Mouse (Mus musculus) adrenal gland, adult 18-20 months (tissue): ENCODE measurements around the gene Vmn2r18. TPM values are rescaled to one million over a fixed set of nuclear protein-coding genes. Genes with fewer than 3 reads are reported as not detected.

Experiments used
- DNase-seq, 2 experiments: peaks; one replicate each; pipeline ENCODE4 v3.0.0; 2021 to 2022; ENCODE audit warnings: low spot score in 2 of 2
- long read RNA-seq, 2 experiments: library from polyadenylated mRNA; stranded (forward); transcript quantifications; one replicate each; pipeline ENCODE4 v2.0.0; 2021
- total RNA-seq, 2 experiments: library from RNA; stranded (reverse); gene quantifications; 1 replicate in 1 of 2; 2 replicates in 1 of 2; pipeline ENCODE4 v1.2.3; 2021

Gene Vmn2r18
- not detected for total RNA-seq
- long read RNA-seq, experiment 1 = 0 reads
- long read RNA-seq, experiment 2 = 0 reads

DNA sequence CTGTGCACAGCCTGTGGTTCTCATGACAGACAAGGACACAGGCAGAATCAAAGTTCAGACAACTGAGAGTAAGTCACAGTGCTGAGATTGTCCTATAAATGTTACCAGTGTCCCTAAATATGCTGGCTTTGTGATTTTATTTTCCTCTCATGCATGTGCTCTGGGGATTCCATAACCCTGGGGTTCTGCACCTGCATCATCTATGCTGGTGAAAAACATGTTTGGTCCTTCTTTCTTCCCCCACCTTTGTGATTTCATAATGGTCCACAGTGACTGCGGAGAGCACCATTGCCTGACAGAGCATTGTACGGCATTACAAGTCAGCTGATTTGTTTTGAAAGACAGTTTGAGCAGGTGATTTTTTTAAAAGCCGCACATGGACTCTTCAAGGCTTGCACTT, at the start of gene Vmn2r18:
TSS of gene Vmn2r18 (minus strand) at position 101 of the 400 bp plus-strand sequence.
- no peak for DNase-seq

DNA sequence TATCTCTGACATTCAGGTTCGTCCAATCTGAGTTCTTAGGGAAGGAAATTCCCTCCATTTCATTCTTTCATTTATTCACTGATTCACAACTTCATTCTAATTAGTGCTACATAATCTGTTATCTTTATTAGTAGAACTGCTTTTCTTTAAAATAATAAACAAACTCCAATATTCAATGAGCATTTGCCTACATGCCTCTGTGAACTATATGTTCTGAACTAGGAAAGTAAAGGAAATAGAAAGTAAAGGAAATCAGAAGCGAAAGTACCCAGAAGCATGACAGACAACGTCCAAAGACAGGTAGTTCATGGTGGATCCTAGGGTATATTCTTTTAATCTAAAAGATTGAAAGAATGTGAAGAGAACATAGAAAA, 45.6 kb upstream of the Vmn2r18 start:
- no peak for DNase-seq

DNA sequence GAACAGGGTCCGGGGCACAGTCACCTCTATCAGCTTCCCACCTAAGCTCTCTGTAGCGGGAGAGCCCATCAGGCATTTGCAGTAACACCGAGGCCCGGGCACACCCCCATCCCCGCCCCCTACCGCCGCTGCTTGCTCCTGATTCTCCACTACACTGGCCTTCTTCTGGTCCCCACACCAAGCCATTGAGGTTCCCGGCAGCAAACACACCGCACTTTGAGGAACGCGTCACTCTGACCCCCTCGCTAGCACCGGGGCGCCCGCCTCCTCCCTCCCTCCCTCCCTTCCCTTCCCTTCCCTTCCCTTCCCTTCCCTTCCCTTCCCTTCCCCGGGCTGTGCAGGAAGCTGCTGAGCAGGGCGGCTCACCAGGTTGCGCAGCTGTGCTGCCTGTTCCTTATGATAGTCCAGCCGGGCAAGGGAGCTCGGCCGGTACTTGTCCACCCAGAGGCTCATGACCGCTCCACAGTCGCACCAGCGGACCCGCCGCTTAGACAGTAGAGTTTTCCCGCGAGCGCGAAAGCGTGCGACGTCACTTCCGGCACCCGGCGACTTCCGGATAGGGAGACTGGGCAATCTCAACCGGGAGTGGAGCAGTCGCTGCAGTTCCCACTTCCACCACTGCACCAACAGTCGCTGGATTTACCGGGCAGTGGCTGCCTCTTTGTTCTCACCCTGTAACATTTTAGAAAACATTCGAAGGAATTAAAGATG, 45.0 kb upstream of the Vmn2r18 start, which contains the start of gene Rfc3:
TSS of gene Rfc3 (minus strand) at position 543 of the 711 bp plus-strand sequence.
- peak; percentile 94 to 95 for DNase-seq

DNA sequence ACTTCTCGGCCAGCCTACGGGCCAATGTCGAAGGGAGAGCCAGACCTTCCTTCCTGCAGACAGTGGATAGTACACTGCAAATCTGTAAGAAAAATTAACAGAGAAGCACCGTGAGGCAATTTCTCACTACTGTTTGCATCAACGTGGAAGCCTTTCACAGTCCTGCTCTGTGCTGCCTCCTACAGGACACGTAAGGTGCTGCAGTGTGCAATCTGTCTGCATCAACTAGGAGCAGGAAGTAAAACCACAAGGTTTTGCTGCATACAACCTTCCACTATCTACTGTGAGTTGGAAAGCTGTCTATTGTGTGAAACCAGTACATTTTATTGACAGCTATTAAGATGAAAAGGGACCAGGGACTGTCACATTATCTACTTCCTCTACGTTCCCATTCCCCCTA, 39.0 kb upstream of the Vmn2r18 start:
- no peak for DNase-seq

DNA sequence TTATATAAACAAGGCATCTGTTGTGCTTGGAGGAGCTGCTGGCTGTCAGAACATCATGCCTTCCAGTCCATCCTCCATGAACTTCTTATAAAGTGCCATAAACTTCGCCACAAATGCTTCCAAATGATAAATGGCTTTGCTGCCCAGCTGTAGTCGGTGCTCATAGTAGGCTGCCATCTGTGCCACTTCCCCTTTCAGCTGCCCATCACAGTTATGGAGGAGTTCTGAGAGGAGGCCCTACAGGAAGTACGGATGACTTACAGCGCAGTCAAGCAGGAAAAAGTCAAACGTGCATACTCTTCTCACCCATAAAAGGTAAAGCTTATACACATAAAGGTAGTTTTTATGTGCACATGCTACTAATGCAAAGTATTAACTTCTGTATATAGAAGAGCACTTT, 37.0 kb upstream of the Vmn2r18 start:
- DNase-seq = no peak

DNA sequence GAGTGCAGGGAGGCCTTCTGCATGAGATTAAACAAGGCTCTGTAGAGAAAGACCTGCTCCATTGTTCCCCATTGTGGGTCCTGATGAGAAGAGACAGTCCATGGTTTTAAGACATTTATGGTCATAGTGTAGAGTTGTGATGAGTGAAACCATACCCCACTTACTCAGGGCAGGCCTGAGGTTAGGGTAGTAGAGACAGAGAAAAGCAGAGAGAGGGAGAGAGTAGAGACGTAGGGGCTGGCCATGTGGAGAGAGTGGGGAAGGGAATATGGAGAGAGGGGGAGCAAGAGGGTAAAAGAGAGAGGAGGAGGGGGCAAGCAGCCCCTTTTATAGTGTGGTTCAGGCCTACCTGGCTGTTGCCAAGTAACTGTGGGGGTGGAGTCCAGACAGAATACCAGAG, 36.3 kb upstream of the Vmn2r18 start:
- DNase-seq = no peak

DNA sequence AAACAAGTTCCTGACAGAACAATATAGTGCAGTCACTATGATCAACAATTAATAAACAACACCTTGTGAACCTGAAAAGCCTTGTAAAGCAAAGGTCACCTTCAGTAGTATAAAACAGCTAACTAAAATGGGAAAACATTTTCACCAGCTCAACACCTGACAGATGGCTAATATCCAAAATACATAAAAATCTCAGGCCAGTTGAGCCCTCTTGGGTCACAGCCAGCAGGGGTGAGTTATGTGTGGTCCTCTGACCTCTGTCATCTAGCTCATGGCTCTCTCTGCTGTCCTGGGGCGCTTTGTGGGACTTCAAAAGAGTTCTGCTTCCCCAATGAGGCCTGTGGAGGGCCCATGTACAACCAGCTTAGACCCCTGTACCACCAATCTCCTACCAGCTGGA, 4.1 kb downstream of the Vmn2r18 start:
- DNase-seq = no peak

Other genes with a start within 250 kb of the Vmn2r18 start
- gene Gm42906, start 177.9 kb downstream of the Vmn2r18 start, total RNA-seq = under 1 TPM in 1 of 2 experiments, not detected in 1; 0.93 TPM
- gene Rfc3, start 45.2 kb upstream of the Vmn2r18 start, total RNA-seq = 10 to 100 TPM in 1 of 2 experiments, 1 to 10 TPM in 1; 9.9 to 11.7 TPM